Mouse (Mus musculus): Measurements from ENCODE around the gene Vim. TPM values are rescaled to one million over a fixed set of nuclear protein-coding genes. Genes with fewer than 3 reads are reported as not detected.
A peak's percentile ranks its signal among the peaks of the same experiment; 100 is the strongest.
"Not testable (repeated sequence)": the region's sequence is repeated elsewhere in the genome, so short reads cannot be mapped to it uniquely, and the experiment has no call there.

The Vim gene
- total RNA-seq, 2 experiments from 2014 or later = 3,189 to 3,476 TPM

DNA sequence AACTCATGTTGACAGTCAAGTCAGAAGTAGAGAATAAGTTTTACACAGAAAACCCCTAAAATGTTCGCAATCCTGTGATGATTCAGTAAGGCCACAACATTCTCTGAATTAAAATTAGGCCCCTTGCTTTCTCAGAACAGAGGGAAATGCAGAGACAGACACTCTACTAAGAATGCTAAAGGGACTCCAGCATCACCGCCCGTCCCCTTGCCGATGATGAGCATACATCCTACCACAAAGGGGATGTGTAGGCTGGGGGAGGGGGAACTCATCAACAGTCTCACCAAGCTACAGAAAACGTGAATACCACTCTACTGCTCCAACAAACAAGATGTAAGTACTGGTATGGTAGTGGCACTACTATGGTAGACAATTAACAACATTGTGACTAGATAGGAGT, 14.0 kb upstream of the Vim start:
- ATAC-seq (ENCODE audit: poor library complexity, severe bottlenecking) = no peak

DNA sequence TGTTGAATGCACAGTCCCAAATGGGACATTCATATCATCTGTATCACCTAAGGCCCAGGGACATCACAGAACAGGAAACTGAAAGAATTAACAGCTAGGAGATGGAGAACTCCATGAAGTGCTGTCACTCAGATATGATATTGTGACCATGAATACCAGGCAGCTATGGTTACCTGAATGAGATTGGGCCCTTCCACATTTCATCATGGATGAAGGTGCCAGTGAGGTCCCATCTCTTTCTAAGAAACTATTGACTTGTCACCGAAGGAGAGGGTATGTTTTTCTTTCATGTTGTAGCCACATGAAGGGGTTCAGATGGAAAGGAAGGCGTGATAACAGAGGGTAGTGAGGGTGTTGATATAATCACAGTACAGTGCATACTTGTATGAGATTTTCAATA, 13.3 kb upstream of the Vim start:
- no peak for ATAC-seq (ENCODE audit: poor library complexity, severe bottlenecking)

DNA sequence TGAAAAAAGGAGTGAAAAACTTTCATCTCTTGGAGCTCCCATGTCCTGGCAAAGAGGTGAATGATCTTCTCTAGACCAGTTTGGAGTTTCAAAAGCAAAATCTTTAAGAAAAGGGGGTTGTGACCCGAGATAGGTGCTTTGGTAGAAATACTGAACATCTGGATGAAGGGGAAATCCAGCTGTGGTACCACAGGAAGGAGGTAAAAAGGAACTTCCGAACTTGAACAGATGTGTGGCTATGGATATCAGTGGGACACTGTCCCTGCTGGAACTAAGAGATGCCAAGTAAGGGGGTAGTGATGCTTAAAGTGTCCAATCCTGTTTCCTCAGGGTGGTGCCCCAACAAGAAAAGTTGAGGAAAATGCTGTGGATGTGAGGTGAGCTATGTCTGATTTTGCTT, 3.6 kb upstream of the Vim start:
- ATAC-seq (ENCODE audit: poor library complexity, severe bottlenecking) = no peak

DNA sequence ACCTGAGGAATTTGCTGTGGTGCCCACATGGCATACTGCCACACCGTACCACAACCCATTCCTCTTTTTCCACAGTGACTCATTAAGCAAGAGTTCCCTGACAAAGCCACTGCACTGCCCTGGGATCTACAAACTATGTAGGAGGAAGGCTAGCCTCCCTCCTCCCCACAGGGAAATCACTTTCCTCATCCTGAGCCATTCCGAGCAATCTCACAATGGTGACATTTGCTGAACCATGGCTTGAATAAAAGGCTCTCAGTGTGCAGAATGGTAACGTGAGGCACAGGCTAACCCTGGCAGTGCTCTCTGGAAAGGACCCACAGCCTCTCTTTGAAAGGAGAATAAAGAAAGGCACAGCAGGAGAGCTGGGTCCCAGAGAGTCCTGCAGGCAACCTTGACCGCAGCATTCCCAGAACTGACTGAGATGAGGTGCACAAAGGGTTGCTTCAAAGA, 1.6 kb upstream of the Vim start:
- no peak for ATAC-seq (ENCODE audit: poor library complexity, severe bottlenecking)

DNA sequence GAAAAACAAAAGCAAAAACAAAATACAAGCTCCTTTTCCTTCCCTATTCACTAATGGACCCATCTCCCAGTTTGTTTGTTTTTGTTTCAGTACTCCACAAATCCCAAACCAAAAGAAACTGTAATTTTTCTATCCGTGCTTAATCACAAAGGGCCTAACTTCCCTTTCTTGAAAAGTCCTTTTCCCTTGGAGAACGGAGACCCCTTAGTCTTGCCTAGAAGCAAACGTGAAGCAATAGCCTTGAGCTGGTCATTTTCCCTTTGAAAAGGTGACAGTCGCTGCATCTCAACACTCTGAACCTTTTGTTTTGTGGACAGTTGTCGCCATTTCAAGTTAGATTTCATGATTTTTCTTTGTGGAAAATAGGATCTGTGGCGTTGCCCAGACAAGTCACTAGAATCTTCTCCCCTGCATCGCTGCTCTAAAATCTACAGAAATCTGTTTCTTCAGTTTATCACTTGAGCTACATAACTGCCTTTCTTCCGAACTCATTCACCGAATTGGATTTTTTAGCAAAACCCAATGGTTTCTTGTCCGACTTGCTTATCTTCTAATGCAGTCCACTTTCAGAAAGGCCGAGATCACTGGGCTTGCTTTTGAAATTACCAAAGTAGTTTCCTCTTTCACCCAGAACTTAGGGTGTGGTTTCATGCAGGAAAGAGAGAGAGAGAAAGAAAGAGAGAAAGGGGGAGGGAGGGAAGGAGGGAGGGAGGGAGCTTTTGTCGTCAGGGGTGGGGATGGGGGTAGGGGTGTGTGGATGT, 900 bp upstream of the Vim start:
- ATAC-seq (ENCODE audit: poor library complexity, severe bottlenecking) = 0 out of 2 replicates have a peak, but pooled peaks have one; percentile 2

DNA sequence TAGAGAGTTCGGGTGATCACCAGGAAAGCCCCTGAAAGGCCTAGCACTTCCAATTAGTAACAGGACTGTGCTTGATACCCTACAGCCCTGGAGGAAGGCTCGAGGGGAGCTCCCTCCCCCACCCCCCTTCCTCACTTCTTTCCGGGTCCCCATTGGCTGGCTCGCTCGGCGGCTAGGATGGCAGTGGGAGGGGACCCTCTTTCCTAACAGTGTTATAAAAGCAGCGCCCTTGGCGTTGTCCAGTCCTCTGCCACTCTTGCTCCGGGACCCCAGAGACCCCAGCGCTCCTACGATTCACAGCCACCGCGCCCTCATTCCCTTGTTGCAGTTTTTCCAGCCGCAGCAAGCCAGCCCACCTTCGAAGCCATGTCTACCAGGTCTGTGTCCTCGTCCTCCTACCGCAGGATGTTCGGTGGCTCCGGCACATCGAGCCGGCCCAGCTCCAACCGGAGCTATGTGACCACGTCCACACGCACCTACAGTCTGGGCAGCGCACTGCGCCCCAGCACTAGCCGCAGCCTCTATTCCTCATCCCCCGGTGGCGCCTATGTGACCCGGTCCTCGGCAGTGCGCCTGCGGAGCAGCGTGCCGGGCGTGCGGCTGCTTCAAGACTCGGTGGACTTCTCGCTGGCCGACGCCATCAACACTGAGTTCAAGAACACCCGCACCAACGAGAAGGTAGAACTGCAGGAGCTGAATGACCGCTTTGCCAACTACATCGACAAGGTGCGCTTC, 506 bp downstream of the Vim start:
- peak; percentile 58 for ATAC-seq (ENCODE audit: poor library complexity, severe bottlenecking)

DNA sequence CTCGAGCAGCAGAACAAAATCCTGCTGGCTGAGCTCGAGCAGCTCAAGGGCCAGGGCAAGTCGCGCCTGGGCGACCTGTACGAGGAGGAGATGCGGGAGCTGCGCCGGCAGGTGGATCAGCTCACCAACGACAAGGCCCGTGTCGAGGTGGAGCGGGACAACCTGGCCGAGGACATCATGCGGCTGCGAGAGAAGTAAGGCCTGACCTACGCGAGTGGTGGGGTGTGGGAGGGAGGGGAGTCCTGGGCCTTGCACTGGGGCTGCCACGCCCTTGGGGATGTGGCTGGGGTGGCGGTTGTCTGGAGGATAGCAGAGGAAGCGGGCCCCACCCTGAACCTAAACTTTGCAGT, 1.0 kb downstream of the Vim start:
- peak; percentile 51 for ATAC-seq (ENCODE audit: poor library complexity, severe bottlenecking)

DNA sequence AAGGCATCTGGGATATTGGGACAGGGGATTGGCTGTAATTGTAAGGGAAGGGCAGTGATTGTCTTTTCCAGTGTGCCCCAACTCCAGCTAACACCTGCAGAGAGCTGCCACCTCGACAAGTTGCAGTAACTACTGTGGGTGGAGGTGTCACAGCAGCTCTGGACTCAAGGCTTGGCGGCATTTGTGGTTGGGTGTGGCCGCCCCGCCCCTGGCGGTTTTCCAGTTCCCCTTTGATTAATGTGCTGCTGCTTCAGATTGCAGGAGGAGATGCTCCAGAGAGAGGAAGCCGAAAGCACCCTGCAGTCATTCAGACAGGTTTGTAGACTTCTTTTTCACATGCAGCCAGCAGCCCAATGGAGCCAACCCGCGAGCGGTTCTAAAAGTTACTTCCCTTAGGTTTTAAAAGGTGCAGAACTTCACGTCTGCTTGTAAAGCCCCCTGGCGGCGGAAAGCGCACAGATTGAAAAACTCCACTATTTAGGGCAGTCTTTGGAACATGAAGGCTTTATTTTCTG, 1.6 kb downstream of the Vim start:
- ATAC-seq (ENCODE audit: poor library complexity, severe bottlenecking) = peak; percentile 37

DNA sequence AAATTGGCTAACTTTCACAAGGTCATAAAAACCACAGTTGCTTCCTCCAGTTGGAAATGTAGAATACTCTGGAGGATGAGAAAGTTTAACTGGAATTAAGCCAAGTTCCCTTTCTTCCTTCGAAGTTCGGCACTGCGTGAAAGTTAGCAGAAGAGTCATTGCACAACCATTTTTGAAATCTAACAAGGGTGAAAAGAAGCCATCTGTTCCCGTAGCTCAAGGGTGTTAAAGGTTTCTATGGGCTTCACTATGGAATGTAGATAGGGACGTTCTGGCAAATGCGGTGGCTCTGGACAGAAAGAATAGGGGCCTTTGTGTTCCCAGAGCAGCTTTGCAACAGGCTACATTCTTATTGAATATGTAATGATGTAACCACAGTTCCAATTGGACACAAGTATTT, 2.2 kb downstream of the Vim start:
- ATAC-seq (ENCODE audit: poor library complexity, severe bottlenecking) = no peak

DNA sequence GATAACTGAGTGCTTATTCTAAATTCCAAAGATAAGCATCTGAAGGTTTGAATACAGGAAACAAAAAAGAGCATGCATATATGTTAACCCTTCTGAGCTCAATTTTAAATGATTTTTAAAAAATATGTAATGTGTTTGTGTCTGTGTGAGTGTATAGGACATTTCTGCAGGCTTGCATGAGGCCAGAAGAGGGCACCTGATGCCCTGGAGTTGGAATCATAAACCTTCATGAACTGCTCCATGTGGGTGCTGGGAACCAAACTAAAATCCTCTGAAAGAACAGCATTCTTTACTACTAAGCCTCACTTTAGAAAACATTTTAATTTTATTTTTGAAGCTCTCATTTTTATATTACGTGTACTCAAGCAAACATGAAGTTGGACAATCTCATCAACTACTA, 3.7 kb downstream of the Vim start:
- no peak for ATAC-seq (ENCODE audit: poor library complexity, severe bottlenecking)

DNA sequence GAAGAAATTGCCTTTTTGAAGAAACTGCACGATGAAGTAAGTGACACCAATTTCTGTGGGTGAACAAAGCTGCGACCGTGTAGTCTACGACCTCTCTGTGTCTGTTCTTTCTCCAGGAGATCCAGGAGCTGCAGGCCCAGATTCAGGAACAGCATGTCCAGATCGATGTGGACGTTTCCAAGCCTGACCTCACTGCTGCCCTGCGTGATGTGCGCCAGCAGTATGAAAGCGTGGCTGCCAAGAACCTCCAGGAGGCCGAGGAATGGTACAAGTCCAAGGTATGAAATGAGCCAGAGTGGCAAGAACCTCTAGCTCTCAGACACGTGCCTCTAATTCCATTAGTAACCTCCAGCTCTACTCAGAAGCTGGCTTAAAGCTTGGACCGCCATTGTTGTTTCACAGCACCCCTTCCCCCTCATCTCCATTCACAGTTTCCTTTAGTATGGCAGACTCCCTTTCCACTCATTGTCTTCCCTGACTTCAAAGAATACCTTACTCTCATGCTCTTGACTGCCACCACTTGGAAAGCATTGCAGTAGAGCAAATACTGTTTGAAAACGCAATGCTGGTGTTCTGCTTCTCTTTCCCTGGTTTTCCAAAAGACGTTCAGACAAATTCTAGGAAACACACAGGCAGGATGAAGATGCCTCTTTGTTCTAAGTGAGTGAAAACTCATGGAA, 4.9 kb downstream of the Vim start:
- ATAC-seq (ENCODE audit: poor library complexity, severe bottlenecking) = no peak

DNA sequence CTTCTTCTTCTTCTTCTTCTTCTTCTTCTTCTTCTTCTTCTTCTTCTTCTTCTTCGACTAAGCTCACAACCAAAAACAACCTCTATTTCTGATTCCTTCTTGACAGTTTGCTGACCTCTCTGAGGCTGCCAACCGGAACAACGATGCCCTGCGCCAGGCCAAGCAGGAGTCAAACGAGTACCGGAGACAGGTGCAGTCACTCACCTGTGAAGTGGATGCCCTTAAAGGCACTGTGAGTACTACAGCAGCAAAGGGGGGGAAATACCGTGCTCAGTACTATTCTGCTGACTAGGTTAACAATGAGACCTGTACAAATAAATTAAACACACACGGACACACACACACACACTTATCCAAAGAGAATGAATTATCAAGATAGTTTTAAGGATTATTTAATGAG, 5.6 kb downstream of the Vim start:
- no peak for ATAC-seq (ENCODE audit: poor library complexity, severe bottlenecking)

DNA sequence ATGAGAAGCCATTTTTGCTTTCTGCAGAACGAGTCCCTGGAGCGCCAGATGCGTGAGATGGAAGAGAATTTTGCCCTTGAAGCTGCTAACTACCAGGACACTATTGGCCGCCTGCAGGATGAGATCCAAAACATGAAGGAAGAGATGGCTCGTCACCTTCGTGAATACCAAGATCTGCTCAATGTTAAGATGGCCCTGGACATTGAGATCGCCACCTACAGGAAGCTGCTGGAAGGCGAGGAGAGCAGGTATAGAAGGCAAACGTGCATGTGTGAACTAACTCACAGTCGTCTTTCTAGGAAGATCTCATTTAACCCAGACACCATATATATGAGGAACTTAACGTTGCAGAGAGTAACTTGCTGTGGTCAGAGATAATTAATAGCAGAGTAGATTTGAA, 6.3 kb downstream of the Vim start:
- ATAC-seq (ENCODE audit: poor library complexity, severe bottlenecking) = peak; percentile 22; the same call in 1 of the 2 replicates

DNA sequence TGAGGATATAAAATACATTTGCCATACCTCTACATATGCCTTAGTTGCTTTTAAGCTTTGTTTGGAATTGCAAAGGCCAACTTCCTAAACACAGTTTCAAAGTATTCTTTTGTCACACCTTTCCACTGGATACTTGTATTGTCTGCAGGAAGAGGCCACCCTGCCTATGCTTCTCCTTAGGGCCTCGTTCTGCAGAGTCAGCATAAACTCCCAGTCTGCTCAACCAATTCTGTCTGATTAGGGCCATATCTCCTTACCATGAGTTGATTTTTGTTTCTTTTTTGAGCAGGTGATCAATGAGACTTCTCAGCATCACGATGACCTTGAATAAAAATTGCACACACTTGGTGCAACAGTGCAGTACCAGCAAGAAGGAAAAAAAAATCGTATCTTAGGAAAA, 8.5 kb downstream of the Vim start:
- no peak for ATAC-seq (ENCODE audit: poor library complexity, severe bottlenecking)

DNA sequence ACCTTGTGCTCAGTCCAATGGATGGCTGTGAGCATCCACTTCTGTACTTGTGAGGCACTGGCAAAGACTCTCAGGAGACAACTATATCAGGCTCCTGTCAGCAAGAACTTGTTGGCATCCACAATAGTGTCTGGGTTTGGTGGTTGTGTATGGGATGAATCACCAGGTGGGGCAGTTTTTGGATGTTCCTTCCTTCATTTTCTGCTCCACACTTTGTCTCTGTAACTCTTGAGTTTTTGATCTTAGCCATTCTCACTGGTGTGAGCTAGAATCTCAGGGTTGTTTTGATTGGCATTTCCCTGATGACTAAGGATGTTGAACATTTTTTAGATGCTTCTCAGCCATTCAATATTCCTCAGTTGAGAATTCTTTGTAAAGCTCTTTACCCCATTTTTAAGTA, 10.0 kb downstream of the Vim start:
- ATAC-seq (ENCODE audit: poor library complexity, severe bottlenecking) = not testable (repeated sequence)

DNA sequence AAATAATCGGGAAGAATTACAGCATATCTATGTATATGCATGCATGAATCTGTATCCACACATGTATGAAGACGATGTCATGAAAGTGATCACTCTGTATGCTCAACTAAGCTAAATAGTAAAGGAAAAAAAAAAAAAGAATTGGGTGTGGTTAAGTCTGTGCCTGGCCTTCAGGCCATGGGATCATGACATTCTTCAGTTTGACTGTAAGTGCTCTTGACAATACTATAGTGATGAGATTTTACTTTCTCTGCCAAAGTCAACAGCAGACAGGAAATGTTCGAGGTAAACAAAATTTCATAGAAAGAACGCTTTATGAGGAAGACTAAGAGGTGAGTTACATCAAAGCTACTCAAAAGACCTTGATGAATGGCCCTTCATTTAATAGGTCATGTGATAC, 19.6 kb downstream of the Vim start:
- no peak for ATAC-seq (ENCODE audit: poor library complexity, severe bottlenecking)

DNA sequence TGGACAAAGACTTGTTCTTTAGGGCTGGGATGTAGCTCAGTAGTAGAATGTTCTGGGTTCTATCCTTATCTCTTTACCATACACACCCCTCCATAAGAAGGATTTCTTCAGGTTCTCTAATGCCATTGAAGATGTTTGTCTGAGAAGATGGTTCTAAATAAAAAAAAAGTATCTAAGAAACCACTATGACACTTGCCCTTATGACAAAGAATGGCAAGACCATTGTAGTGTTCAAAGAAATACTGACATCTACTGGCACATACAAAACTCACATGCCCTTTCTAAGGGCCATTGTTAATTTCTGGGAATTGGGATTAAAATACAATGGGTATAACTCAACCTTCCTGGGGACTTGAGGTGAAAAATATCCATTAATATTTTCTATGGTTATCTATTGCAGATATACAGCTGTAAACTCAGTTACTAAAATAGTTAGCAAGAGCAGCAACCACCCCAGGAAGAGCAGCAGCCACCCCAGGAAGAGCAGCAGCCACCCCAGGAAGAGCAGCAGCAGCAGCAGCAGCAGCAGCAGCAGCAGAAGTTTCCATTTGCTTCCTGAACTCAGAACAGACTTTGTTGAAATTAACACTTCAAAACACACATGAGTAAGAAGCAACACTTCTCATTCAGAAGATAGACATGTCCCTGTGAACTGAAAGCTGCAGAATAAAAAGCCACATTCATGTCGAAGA, 23.4 kb downstream of the Vim start:
- ATAC-seq (ENCODE audit: poor library complexity, severe bottlenecking) = peak; percentile 70; the same call in 1 of the 2 replicates

DNA sequence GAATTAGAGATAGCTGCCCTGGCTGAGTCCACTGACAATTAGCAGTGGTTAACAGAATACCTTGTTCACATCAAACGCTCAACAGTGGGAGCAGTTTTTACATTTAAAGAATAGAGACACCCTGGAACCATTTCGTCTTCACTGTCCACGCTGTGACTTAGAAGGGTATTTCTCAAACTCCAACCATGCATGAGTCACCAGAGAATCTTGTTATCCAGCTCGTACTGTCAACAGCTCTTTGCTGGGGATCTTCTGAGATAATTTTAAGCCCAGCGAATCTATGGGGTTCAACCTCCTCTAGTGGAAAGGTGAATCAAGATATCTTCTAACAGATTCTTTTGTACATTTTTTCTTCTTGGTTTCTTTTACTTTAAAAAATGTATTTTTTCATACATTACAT, 24.4 kb downstream of the Vim start:
- ATAC-seq (ENCODE audit: poor library complexity, severe bottlenecking) = no peak

DNA sequence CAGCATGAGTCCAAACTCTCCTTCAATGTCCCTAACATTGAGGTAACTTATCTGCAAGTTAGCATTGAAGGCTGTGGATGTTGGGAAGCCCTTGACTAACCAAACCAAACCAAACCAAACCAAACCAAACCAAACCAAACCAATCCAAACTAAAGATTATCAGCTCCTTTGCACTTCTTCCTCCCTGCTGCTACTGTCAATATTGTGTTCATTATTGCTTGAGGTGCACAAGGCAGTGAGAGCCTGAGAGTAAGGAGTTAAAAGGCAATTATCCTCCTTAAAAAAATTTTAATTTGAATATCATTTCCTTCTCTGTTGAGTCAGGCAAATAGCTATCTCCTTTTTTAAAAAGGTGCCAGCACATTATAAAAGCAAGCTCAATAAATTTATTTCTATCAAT, 29.4 kb downstream of the Vim start:
- no peak for ATAC-seq (ENCODE audit: poor library complexity, severe bottlenecking)

DNA sequence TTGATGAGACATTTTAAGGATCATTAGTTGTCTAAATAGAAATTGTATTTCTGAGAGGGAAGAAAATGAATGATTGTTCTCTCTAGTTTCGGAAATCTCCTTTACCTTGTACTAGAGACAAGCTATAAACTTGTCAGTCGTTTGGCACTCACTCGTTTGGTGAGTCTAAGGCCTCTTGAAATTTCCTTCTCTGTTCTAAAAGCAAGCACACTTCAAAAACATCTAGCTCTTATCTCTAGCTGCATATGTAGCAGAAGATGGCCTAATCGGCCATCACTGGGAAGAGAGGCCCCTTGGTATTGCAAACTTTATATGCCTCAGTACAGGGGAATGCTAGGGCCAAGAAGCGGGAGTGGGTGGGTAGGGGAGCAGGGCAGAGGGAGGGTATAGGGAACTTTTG, 29.9 kb downstream of the Vim start:
- not testable (repeated sequence) for ATAC-seq (ENCODE audit: poor library complexity, severe bottlenecking)

All from megakaryocyte, adult 5-6 weeks (primary cell).